Mouse (Mus musculus) fibroblast of lung, adult 2 months (primary cell): Measurements from ENCODE around the gene Vmn1r213.

Experiments used
- DNase-seq: peaks from one replicate; pipeline ENCODE4 v3.0.0-alpha.2; 2011; ENCODE audit warnings: low read depth

Vmn1r213 gene

DNA sequence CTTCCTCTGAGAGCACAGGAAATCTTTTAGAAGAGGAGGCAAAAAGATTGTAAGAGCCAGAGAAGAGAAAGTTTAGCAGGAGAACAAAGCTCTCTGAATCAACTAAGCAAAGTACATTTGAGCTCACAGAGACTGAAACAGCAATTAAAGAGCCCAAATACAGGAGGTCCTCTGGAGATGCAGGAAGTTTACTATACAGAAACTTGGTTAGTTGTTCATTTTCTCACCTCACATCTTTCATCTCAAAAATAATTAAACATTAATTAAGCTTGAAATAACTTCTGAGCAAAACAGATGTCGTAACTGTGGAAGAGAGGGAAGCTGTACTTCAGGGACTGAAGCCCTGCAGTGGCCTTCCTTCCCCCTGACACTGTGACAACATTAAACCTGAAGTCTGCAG lies at the start of gene Vmn1r213:
Vmn1r213 (plus strand) TSS at position 301 of the 400 bp plus-strand sequence.
- no peak for DNase-seq

DNA sequence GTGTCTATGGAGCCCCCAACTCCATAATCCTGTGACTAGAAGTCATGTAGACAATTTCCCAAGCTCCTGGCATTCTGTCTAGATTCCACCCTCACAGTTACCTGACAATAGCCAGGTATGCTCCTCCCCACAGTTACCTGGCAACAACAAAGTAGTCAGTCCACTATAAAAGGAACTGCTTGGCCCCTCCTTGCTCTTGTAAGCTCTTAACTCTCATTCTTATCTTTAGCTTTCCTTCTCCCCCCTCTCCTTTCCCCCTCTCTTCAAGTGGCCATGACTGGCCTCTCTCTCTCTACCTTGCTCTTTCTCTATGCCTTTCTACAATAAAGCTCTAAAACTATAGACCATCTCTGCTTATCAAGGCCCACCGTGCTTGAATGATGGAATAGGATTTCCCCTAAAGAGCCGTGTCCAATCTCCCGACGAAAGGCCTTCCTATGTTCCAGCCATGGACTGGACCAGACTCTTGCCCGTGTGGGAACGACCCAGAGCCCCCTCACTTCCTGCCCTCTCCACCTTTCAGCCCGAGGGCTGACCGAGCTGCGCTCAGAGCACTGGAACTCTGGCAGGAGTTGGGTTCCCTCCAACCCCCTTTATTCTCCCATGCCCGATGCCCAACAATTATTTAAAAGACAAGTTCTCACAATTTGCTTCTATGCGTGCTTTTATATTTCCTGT lies 17.1 kb upstream of the Vmn1r213 start:
- DNase-seq = no peak

DNA sequence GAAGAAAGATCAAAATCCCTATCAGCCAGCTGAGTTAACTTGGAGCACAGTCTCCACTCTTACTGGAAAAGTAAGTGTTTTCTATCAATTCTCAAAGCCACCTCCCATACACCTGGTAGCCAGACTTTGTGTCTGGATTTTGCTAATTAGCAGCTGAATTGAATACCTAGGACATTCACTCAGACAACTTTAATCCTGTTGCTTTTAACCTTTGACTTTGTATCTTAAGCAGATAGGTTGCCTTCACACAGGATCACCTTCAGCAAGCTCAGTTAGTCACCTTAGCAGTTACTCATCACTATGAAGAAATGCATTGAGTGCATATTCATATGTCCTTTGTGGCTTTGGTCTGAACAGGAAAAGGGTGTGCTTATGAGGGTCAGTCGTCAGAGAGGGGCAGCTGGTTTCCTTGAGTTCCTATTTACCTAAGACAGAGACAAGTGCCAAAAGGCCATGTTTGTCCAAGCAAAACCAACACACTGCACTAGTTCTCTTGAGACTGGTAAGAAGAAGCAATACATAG lies 15.2 kb upstream of the Vmn1r213 start:
- no peak for DNase-seq

DNA sequence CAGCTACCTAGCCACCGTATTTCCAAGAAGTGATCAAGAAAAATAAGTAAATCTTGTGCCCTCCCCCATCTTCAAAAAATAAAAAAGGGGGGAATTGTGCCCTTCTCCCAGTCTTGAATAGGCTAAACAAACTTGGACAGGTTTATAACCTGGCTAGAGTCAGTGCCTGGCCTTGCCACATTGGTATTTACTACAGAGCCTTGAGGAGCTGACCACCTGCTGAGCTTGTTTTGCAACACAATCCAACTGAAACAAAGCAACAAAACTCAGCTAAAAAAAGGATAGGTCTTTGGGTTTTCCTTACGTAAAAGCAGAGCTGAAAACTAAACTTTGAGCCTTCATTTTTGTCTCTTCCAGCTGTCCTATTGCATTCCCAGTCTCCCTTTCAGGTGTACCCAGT lies 14.7 kb upstream of the Vmn1r213 start:
- no peak for DNase-seq

DNA sequence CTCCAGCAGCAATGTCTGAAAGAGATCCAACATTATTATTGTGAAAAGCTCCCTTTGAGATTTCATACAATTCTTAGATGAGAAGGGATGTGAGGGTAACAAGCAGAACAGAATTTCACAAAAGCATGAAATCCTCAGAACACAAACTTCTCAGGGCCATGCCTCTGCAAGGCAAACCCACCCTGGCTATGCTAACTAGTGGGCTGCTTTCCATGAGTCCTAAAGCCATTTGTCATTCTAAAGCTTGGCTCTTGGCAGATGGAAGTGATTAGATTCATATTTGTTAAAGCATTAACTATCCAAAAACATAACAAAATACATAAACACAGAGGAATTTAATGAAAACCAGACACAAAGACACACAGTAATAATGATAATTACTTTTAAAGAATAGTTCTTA lies 10.7 kb downstream of the Vmn1r213 start:
- no peak for DNase-seq

DNA sequence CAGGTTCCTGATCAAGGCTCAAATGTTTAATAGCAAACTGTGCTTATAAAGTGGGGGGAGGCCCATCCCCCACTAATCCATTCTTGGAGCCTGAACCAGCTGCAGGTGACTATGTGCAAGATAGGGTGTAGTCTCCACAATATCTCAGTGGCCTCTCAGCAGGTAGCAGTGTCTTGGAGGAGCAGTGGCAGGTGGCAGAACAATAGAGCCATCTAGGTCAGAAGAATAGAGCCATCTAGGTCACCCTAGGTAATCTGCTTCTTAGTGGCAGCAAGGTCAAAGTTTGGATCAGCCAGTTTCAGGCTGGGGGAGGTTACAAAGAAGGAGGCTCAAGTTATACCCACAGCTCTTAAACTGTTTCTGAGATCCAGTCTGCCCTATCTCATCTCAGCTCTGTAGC lies 17.4 kb downstream of the Vmn1r213 start:
- no peak for DNase-seq

DNA sequence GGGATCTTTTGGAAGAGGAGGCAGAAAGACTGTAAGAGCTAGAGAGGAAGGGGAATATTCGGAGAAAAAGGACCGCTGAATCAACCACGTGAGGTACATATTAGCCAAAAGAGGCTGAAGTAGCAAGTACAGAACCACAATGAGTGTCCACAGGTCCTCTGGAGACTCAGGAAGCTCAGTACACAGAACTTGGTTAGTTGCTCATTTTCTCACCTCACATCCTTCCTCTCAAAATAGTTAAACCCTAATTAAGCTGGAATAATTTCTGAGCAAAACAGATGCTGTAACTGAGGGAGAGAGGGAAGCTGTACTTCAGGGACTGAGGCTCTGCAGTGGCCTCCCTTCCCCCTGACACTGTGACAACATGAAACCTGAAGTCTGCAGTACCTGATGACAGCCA lies 22.7 kb downstream of the Vmn1r213 start, which contains the start of gene Vmn1r214:
Vmn1r214 (plus strand) TSS at position 301 of the 400 bp plus-strand sequence.
- DNase-seq = no peak

DNA sequence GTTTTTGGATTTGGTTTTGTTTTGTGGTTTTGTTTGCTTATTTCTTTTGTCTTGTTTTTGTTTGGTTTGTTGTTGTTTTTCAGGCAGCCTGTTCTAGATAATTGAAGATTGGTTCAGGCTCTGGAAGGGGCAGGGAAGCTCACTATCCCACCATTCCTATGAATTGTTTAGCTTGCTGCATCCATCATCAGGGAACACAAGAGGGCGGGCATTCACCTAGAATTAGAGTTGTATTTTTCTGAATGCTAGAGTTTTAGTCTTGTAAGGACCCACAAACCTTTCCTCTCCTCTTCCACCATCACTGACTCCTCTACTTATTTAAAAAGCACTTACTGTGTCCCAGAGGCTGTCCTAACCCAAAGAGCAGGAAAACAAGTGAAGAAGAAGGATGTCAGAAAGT lies 50.3 kb downstream of the Vmn1r213 start:
- DNase-seq = no peak
